Mouse (Mus musculus) hindbrain, embryonic 15.5 days (tissue): ENCODE measurements around the gene Pald1. TPM values are rescaled to one million over a fixed set of nuclear protein-coding genes. Genes with fewer than 3 reads are reported as not detected.

Experiments used
- ATAC-seq: fragments of 200-750 bp; cut with Nextera tagmentation; 2 replicates; pipeline ENCODE4 v1.8.0; 2017; ENCODE audit warnings: low read depth, moderate number of reproducible peaks, moderate TSS enrichment; ENCODE audit not compliant: low FRiP score
- H3K27ac ChIP-seq: fragments of 300-500 bp; sonication (generic); replicated peaks from 2 replicates; pipeline ENCODE4 v1.5.1; 2015; ENCODE audit warnings: mild to moderate bottlenecking, inconsistent platforms
- H3K27me3 ChIP-seq: fragments of 300-500 bp; sonication (generic); 2 replicates; pipeline ENCODE4 v1.6.1; 2015; ENCODE audit warnings: control low read depth, inconsistent platforms
- H3K36me3 ChIP-seq: fragments of 300-500 bp; sonication (generic); 2 replicates; pipeline ENCODE4 v1.6.1; 2015; ENCODE audit warnings: control low read depth, inconsistent platforms
- H3K4me1 ChIP-seq: fragments of 300-500 bp; sonication (generic); replicated peaks from 2 replicates; pipeline ENCODE4 v1.6.1; 2015; ENCODE audit warnings: control low read depth, inconsistent platforms
- H3K4me2 ChIP-seq: fragments of 300-500 bp; sonication (generic); 2 replicates; pipeline ENCODE4 v1.6.1; 2015; ENCODE audit warnings: moderate library complexity, mild to moderate bottlenecking, inconsistent platforms
- H3K4me3 ChIP-seq: fragments of 300-500 bp; sonication (generic); 2 replicates; pipeline ENCODE4 v1.5.1; 2015; ENCODE audit warnings: mild to moderate bottlenecking, inconsistent platforms
- H3K9ac ChIP-seq: fragments of 300-500 bp; sonication (generic); 2 replicates; pipeline ENCODE4 v1.6.1; 2015; ENCODE audit warnings: inconsistent platforms
- H3K9me3 ChIP-seq: fragments of 300-500 bp; sonication (generic); 2 replicates; pipeline ENCODE4 v1.6.1; 2016; ENCODE audit warnings: control low read depth, inconsistent platforms
- WGBS: fragments of 180-500 bp; shearing (Covaris S2); methylation state at CpG from one replicate; pipeline ENCODE4 v1.1.7; 2015; 5-methylcytosine and 5-hydroxymethylcytosine counted together
- polyA plus RNA-seq: library from polyadenylated mRNA; unstranded; fragments of >200 nt; fragmentation: Nextera tagmentation; extraction: Ambion mirVana; gene quantifications from 2 replicates; pipeline ENCODE4 v1.2.1, GENCODE M21; 2015

Pald1 gene
- polyA plus RNA-seq = 26.4 and 32.4 TPM in 2 replicates

DNA sequence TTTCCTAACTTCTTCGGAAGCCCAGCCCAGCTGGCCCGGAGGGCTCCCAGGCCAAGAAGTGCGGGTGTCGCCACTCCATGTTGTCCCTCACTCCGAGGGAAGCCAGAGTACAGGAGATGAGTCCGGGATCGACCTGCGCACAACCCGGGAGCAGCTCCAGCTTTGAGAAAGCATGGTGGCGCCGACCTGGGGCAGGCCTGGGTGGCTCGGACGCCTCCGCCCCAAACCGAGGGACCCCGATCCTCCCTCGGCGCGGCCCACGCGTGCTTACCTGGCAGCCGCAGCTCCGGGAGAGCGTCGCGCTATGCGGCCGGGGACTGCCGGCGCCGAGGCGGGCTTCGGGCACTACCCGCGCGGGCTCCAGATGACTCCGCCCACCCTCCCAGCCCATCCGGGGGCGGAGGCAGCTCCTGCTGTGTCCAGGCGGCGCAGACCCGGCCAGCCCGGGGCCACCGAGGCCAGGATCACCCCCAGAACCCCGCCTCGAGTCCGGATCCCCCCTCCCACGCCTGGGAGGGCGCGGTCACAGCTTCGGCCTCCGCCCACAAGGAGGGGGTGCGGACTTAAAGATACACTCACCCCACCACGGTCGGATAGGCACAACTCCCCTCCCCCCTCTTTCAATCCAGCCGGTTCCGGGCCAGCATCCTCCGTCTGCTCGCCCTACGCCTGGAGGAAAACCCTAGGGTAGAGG, at the start of gene Pald1:
Gene Pald1 (minus strand): TSS at position 510 of the 694 bp plus-strand sequence.
- ATAC-seq = peak; percentile 86
- Histone ChIP-seq H3K27ac (peak within 1 kb of the TSS; percentile 69), H3K4me2 (peak within 1 kb of the TSS; percentile 81), H3K9ac (peak within 1 kb of the TSS; percentile 58), H3K4me1 (peaks cover 49% of the 10 kb centered on the region), H3K36me3 (no peaks in the 10 kb centered on the region), H3K9me3 (no peaks in the 10 kb centered on the region), H3K4me3 (peak within 1 kb of the TSS; percentile 69), H3K27me3 (0 out of 2 replicates have a peak, but pooled peaks cover 2% of the 10 kb centered on the region)
- under 1% methylated on average over 45 of the region's 60 CpGs for WGBS

GRCm38 (mm10) chr10:61431375-61431774, 48.0 kb upstream of the Pald1 start:
- H3K4me1 ChIP-seq = 0 out of 2 replicates have a peak, but pooled peaks cover 8% of the 10 kb centered on the region
- 92% methylated on average over 9 of the region's 9 CpGs for WGBS
- no peaks in the 10 kb centered on the region for H3K27me3 ChIP-seq
- ATAC-seq = no peak
- H3K9me3 ChIP-seq = no peaks in the 10 kb centered on the region
- peaks cover 44% of the 10 kb centered on the region for H3K36me3 ChIP-seq
- H3K27ac ChIP-seq = no peak overlapping the region
- H3K4me3 ChIP-seq = no peak overlapping the region
- no peak overlapping the region for H3K4me2 ChIP-seq
- H3K9ac ChIP-seq = no peak overlapping the region

GRCm38 (mm10) chr10:61429043-61429442, 45.7 kb upstream of the Pald1 start:
- 86% methylated on average over 5 of the region's 5 CpGs for WGBS
- peaks cover 36% of the 10 kb centered on the region for H3K36me3 ChIP-seq
- no peak for ATAC-seq

GRCm38 (mm10) chr10:61428416-61428815, 45.1 kb upstream of the Pald1 start:
- Histone ChIP-seq H3K4me1 (peaks cover 22% of the 10 kb centered on the region), H3K36me3 (peaks cover 30% of the 10 kb centered on the region), H3K4me3 (no peak overlapping the region), H3K9me3 (no peaks in the 10 kb centered on the region), H3K27me3 (no peaks in the 10 kb centered on the region), H3K9ac (no peak overlapping the region), H3K27ac (no peak overlapping the region), H3K4me2 (no peak overlapping the region)
- 42% methylated on average over 4 of the region's 4 CpGs for WGBS
- no peak for ATAC-seq

More at GRCm38 (mm10) chr10:61429043-61429442, 45.7 kb upstream of the Pald1 start:
- Histone ChIP-seq H3K9me3 (no peaks in the 10 kb centered on the region), H3K9ac (no peak overlapping the region), H3K4me1 (peaks cover 19% of the 10 kb centered on the region), H3K4me2 (no peak overlapping the region), H3K27ac (no peak overlapping the region), H3K27me3 (no peaks in the 10 kb centered on the region), H3K4me3 (no peak overlapping the region)

- peaks cover 25% of the 10 kb centered on the region for H3K36me3 ChIP-seq
- H3K9me3 ChIP-seq = no peaks in the 10 kb centered on the region
- no peak for ATAC-seq
- H3K4me2 ChIP-seq = no peak overlapping the region
- H3K27me3 ChIP-seq = no peaks in the 10 kb centered on the region
- H3K4me3 ChIP-seq = no peak overlapping the region
- H3K27ac ChIP-seq = no peak overlapping the region
- WGBS = 82% methylated on average over 6 of the region's 6 CpGs
- no peak overlapping the region for H3K9ac ChIP-seq
- H3K4me1 ChIP-seq = peaks cover 22% of the 10 kb centered on the region
Measured at GRCm38 (mm10) chr10:61427951-61428350, 44.6 kb upstream of the Pald1 start.

GRCm38 (mm10) chr10:61426251-61426757, 43.0 kb upstream of the Pald1 start:
- Histone ChIP-seq H3K27me3 (no peaks in the 10 kb centered on the region), H3K4me2 (no peak overlapping the region), H3K27ac (no peak overlapping the region), H3K9me3 (no peaks in the 10 kb centered on the region), H3K9ac (no peak overlapping the region), H3K36me3 (peaks cover 15% of the 10 kb centered on the region), H3K4me3 (no peak overlapping the region), H3K4me1 (peaks cover 22% of the 10 kb centered on the region)
- ATAC-seq = no peak
- 60% methylated on average over 2 of the region's 2 CpGs for WGBS

GRCm38 (mm10) chr10:61425047-61425446, 41.7 kb upstream of the Pald1 start:
- Histone ChIP-seq H3K9me3 (no peaks in the 10 kb centered on the region), H3K27ac (0 out of 2 replicates have a peak overlapping the region, but pooled peaks have one; percentile 15), H3K36me3 (0 out of 2 replicates have a peak, but pooled peaks cover 4% of the 10 kb centered on the region), H3K4me1 (peaks cover 22% of the 10 kb centered on the region), H3K27me3 (peaks cover 11% of the 10 kb centered on the region), H3K4me2 (no peak overlapping the region), H3K4me3 (no peak overlapping the region), H3K9ac (no peak overlapping the region)
- no peak for ATAC-seq
- 69% methylated on average over 2 of the region's 2 CpGs for WGBS

DNA sequence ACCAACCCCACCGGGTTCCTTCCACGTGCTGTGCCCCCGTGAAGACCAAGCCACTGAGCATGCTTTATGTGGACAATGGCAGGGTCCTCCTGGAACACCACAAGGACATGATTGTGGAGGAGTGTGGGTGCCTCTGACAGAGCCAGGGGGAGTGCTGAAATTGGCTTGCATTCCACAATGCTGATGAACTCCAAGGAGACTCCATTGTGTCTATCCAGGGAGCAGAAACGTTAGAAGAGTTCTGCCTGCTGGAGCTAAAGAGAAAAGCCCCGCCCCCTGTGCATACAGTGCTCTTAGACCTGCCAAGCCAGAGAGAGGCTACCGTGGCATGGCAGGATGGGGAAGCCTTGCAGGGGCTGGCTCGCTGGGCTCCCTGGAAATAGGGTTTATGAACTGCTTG, 41.2 kb upstream of the Pald1 start:
- peaks cover 22% of the 10 kb centered on the region for H3K4me1 ChIP-seq
- H3K4me2 ChIP-seq = peak overlapping the region; percentile 21; the same call in 1 of the 2 replicates
- H3K27me3 ChIP-seq = peaks cover 17% of the 10 kb centered on the region
- H3K4me3 ChIP-seq = no peak overlapping the region
- no peak overlapping the region for H3K9ac ChIP-seq
- no peaks in the 10 kb centered on the region for H3K36me3 ChIP-seq
- WGBS = 22% methylated on average over 7 of the region's 7 CpGs
- peak overlapping the region; percentile 47; the same call in 1 of the 2 replicates for H3K27ac ChIP-seq
- H3K9me3 ChIP-seq = no peaks in the 10 kb centered on the region
- peak; percentile 70 for ATAC-seq

DNA sequence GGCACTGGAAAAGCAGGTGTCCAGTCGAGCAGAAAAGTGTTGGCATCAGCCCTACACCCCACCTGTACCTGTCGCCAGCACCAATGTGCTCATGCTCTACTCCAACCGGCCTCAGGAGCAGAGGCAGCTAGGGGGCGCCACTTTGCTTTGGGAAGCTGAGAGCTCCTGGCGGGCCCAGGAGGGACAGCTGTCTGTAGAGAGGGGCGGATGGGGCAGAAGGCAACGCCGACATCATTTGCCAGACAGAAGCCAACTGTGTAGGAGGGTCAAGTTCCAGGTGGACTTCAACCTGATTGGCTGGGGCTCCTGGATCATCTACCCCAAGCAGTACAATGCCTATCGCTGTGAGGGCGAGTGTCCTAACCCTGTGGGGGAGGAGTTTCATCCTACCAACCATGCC, 40.0 kb upstream of the Pald1 start:
- 56% methylated on average over 10 of the region's 10 CpGs for whole genome bisulfite sequencing

GRCm38 (mm10) chr10:61422861-61423260, 39.5 kb upstream of the Pald1 start:
- H3K27ac ChIP-seq = no peak overlapping the region
- peaks cover 28% of the 10 kb centered on the region for H3K4me1 ChIP-seq
- no peak for ATAC-seq
- no peaks in the 10 kb centered on the region for H3K36me3 ChIP-seq
- WGBS = 85% methylated on average over 12 of the region's 12 CpGs
- H3K4me2 ChIP-seq = no peak overlapping the region
- peaks cover 33% of the 10 kb centered on the region for H3K27me3 ChIP-seq
- no peak overlapping the region for H3K9ac ChIP-seq
- H3K4me3 ChIP-seq = no peak overlapping the region
- H3K9me3 ChIP-seq = no peaks in the 10 kb centered on the region

More for the DNA sequence above, 40.0 kb upstream of the Pald1 start:
- no peak overlapping the region for H3K4me3 ChIP-seq
- H3K27ac ChIP-seq = no peak overlapping the region
- H3K4me2 ChIP-seq = no peak overlapping the region
- no peaks in the 10 kb centered on the region for H3K9me3 ChIP-seq
- H3K4me1 ChIP-seq = peaks cover 25% of the 10 kb centered on the region
- H3K27me3 ChIP-seq = peaks cover 29% of the 10 kb centered on the region
- no peak for ATAC-seq
- no peaks in the 10 kb centered on the region for H3K36me3 ChIP-seq
- no peak overlapping the region for H3K9ac ChIP-seq

DNA sequence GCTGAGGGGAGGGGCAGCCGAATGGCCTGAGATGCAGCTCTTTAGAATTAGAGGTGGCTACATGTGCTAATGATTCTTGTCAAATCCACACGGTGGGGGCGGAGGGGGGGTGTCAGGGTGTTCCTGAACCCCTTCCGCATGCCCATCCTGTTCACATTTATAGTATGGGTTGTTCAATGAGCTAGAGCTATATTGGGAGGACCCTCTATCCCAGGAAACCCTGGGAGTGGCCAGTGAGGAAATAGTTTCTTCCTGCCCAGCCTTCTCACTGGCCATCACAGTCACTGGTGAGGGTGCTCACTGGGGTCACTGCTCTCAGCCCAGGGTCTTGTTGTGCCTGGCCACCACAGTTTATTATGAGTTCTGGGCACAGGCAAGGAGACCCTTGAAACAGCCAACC, 36.7 kb upstream of the Pald1 start:
- H3K4me1 ChIP-seq = peaks cover 26% of the 10 kb centered on the region
- H3K4me2 ChIP-seq = no peak overlapping the region
- no peaks in the 10 kb centered on the region for H3K9me3 ChIP-seq
- no peaks in the 10 kb centered on the region for H3K36me3 ChIP-seq
- no peak overlapping the region for H3K4me3 ChIP-seq
- H3K27ac ChIP-seq = no peak overlapping the region
- H3K27me3 ChIP-seq = peaks cover 54% of the 10 kb centered on the region
- WGBS = 82% methylated on average over 4 of the region's 4 CpGs
- no peak overlapping the region for H3K9ac ChIP-seq
- no peak for ATAC-seq

DNA sequence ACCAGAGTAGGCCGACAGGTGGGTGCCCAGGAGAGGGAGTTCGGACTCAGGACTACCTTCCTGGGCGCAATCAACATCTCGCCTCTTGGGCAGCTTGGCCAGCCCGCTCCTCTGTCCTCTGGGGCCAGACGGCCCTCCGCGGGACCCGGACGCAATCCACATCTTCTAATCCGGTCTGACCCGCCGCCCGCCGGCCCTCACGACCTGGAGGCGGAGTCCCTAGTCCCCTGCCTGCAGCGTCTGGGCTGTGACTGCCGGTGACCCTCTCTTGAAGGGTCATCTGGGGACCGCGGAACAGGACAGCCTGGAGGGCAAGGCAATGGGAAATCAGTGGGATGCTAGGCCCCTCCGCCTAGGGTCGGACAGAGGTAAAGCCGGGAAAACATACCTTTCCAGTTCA, 35.8 kb upstream of the Pald1 start:
- Histone ChIP-seq H3K36me3 (no peaks in the 10 kb centered on the region), H3K4me2 (0 out of 2 replicates have a peak overlapping the region, but pooled peaks have one; percentile 77), H3K27ac (no peak overlapping the region), H3K9me3 (no peaks in the 10 kb centered on the region), H3K4me1 (peaks cover 18% of the 10 kb centered on the region), H3K4me3 (no peak overlapping the region), H3K27me3 (peaks cover 54% of the 10 kb centered on the region), H3K9ac (no peak overlapping the region)
- no peak for ATAC-seq
- 8% methylated on average over 23 of the region's 24 CpGs for WGBS
